ENCODE assay signal across 13 mouse cellular contexts in genomic region chr6:95500771-95501170, GRCm38 (mm10).
"Had no signal": no experiment of that assay in that cellular context is flagged by ENCODE, and none has a peak within 500 bp of the region (broad histone marks: within the 10 kb centered on the region; RNA-seq: fewer than 3 reads in every experiment).

No protein-coding gene starts in this region.

- ATAC-seq: midbrain, embryonic 16.5 days had no signal

- H3K36me3 ChIP-seq: limb, embryonic 13.5 days; midbrain, embryonic 10.5 days had no signal

- H3K4me1 ChIP-seq: liver, embryonic 13.5 days had no signal

- H3K4me3 ChIP-seq: limb, embryonic 13.5 days; liver, embryonic 13.5 days; midbrain, embryonic 10.5 days had no signal

- H3K27ac ChIP-seq: limb, embryonic 13.5 days; liver, embryonic 13.5 days; midbrain, embryonic 10.5 days had no signal

- H3K9ac ChIP-seq: limb, embryonic 13.5 days; liver, embryonic 13.5 days had no signal

- H3K27me3 ChIP-seq: limb, embryonic 13.5 days; liver, embryonic 13.5 days had no signal

- DNase-seq: kidney, postnatal 10 days; kidney, postnatal 4 days; left cerebral cortex, postnatal 4 days; liver, embryonic 13.5 days; lung, adult 18-20 months; lung, postnatal 4 days; right cerebral cortex, adult 18-20 months; right cerebral cortex, postnatal 25 days; thymus, adult 18-20 months; thymus, postnatal 14 days had no signal

- H3K4me2 ChIP-seq: limb, embryonic 13.5 days; liver, embryonic 13.5 days had no signal

- H3K9me3 ChIP-seq: limb, embryonic 13.5 days; liver, embryonic 13.5 days had no signal
